Mouse (Mus musculus) lung, adult 18-20 months (tissue): ENCODE data around the gene Gm9573.

Source experiments
- DNase-seq, 2 experiments: peaks; one replicate each; pipeline ENCODE4 v3.0.0; 2022; ENCODE audit warnings: mixed read lengths in 2 of 2

Gm9573 gene

GRCm38 (mm10) chr17:35593786-35594185, 32.7 kb downstream of the Gm9573 start:
- DNase-seq = no peak

GRCm38 (mm10) chr17:35592131-35592530, 34.3 kb downstream of the Gm9573 start:
- DNase-seq = no peak

GRCm38 (mm10) chr17:35591731-35592130, 34.7 kb downstream of the Gm9573 start:
- DNase-seq = no peak

- DNase-seq = no peak
Observed at GRCm38 (mm10) chr17:35591219-35591578, 35.2 kb downstream of the Gm9573 start.

- DNase-seq = peak; percentile 54 to 70
Observed at GRCm38 (mm10) chr17:35590410-35591218, 35.8 kb downstream of the Gm9573 start.

- DNase-seq = no peak
Observed at GRCm38 (mm10) chr17:35588387-35588786, 38.0 kb downstream of the Gm9573 start.

- no peak for DNase-seq
Observed at GRCm38 (mm10) chr17:35587291-35587690, 39.1 kb downstream of the Gm9573 start.

- peak; percentile 60 to 63 for DNase-seq
Observed at GRCm38 (mm10) chr17:35584330-35584937, 42.0 kb downstream of the Gm9573 start.

- DNase-seq = no peak
Observed at GRCm38 (mm10) chr17:35582900-35583299, 43.5 kb downstream of the Gm9573 start.

GRCm38 (mm10) chr17:35578211-35578610, 48.2 kb downstream of the Gm9573 start:
- peak; percentile 68 to 82 for DNase-seq

GRCm38 (mm10) chr17:35571477-35571876, 55.0 kb downstream of the Gm9573 start:
- DNase-seq = no peak

GRCm38 (mm10) chr17:35570836-35571235, 55.6 kb downstream of the Gm9573 start:
- no peak for DNase-seq

- no peak for DNase-seq
Observed at GRCm38 (mm10) chr17:35569091-35569944, 57.1 kb downstream of the Gm9573 start.
